Mouse (Mus musculus) embryonic facial prominence, embryonic 12.5 days (tissue): ENCODE data around the gene Galnt10. TPM values are rescaled to one million over a fixed set of nuclear protein-coding genes. Genes with fewer than 3 reads are reported as not detected.

Experiments used
- ATAC-seq: fragments of 200-750 bp; cut with Nextera tagmentation; 2 replicates; pipeline ENCODE4 v1.8.0; 2017; ENCODE audit not compliant: insufficient number of reproducible peaks, insufficient read depth, low FRiP score, low TSS enrichment
- H3K27ac ChIP-seq: fragments of 300-500 bp; sonication (generic); 2 replicates; pipeline ENCODE4 v1.5.1; 2016; ENCODE audit warnings: mild to moderate bottlenecking
- H3K27me3 ChIP-seq: fragments of 300-500 bp; sonication (generic); 2 replicates; pipeline ENCODE4 v1.6.1; 2016; ENCODE audit warnings: mild to moderate bottlenecking, moderate library complexity
- H3K36me3 ChIP-seq: fragments of 300-500 bp; sonication (generic); 2 replicates; pipeline ENCODE4 v1.6.1; 2016; ENCODE audit warnings: mild to moderate bottlenecking
- H3K4me1 ChIP-seq: fragments of 300-500 bp; sonication (generic); 2 replicates; pipeline ENCODE4 v1.6.1; 2016
- H3K4me2 ChIP-seq: fragments of 300-500 bp; sonication (generic); replicated peaks from 2 replicates; pipeline ENCODE4 v1.6.1; 2016; ENCODE audit warnings: mild to moderate bottlenecking, moderate library complexity
- H3K4me3 ChIP-seq: fragments of 300-500 bp; sonication (generic); 2 replicates; pipeline ENCODE4 v1.5.1; 2016; ENCODE audit warnings: mild to moderate bottlenecking
- H3K9ac ChIP-seq: fragments of 300-500 bp; sonication (generic); 2 replicates; pipeline ENCODE4 v1.6.1; 2016; ENCODE audit warnings: mild to moderate bottlenecking, moderate library complexity
- H3K9me3 ChIP-seq: fragments of 300-500 bp; sonication (generic); 2 replicates; pipeline ENCODE4 v1.6.1; 2016; ENCODE audit warnings: mild to moderate bottlenecking, moderate library complexity
- WGBS: fragments of 180-500 bp; shearing (Covaris S2); methylation state at CpG from one replicate; pipeline ENCODE4 v1.1.7; 2016; 5-methylcytosine and 5-hydroxymethylcytosine counted together
- polyA plus RNA-seq: library from polyadenylated mRNA; unstranded; fragments of >200 nt; fragmentation: Nextera tagmentation; extraction: Ambion mirVana; gene quantifications from 2 replicates; pipeline ENCODE4 v1.2.1, GENCODE M21; 2016

Gene Galnt10
- polyA plus RNA-seq, 1 experiment from 2014 or later, result 36.2 TPM

DNA sequence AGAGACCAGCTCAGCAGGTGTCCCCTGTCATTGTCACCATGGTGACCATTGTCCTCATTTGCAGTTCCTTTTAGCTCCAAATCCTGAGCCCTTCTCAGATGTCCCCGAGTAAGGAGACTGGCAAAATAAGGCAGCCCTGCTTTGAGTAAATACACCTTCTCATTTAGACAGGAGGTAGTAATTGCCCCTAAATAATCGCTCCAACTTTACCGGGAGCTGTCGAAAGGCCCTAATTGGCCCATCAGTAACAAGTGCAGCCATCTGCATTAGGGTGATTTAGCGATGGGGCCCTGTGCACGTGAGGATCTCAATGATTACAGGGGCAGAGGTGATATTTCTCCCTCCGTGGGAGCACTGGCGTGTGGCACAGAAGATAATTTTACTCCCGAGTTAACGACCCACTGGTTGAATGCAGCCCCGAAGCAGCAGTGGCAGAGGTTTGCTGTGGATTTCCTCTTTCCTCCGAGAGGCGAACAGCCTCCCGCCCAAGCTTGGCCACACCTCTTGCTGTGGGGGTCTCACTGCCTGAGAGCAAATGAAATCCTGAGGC lies 115.3 kb downstream of the Galnt10 start:
- H3K4me3 ChIP-seq, result no peak overlapping the region
- WGBS, result 26% methylated on average over 14 of the region's 14 CpGs
- no peak overlapping the region for H3K4me2 ChIP-seq
- no peaks in the 10 kb centered on the region for H3K27me3 ChIP-seq
- H3K36me3 ChIP-seq, result peaks cover 9% of the 10 kb centered on the region
- ATAC-seq, result 0 out of 2 replicates have a peak, but pooled peaks have one; percentile 60
- peak overlapping the region; percentile 30; the same call in 1 of the 2 replicates for H3K27ac ChIP-seq
- no peak overlapping the region for H3K9ac ChIP-seq
- H3K4me1 ChIP-seq, result no peaks in the 10 kb centered on the region
- no peaks in the 10 kb centered on the region for H3K9me3 ChIP-seq

- 95% methylated on average over 4 of the region's 4 CpGs for WGBS
- no peak for ATAC-seq
- Histone ChIP-seq H3K9ac (no peak overlapping the region), H3K4me1 (peaks cover 4% of the 10 kb centered on the region; the same call in 1 of the 2 replicates), H3K4me3 (no peak overlapping the region), H3K9me3 (no peaks in the 10 kb centered on the region), H3K36me3 (peaks cover 10% of the 10 kb centered on the region), H3K4me2 (no peak overlapping the region), H3K27ac (no peak overlapping the region), H3K27me3 (no peaks in the 10 kb centered on the region)
Measured at GRCm38 (mm10) chr11:57761347-57761746, 116.1 kb downstream of the Galnt10 start.

DNA sequence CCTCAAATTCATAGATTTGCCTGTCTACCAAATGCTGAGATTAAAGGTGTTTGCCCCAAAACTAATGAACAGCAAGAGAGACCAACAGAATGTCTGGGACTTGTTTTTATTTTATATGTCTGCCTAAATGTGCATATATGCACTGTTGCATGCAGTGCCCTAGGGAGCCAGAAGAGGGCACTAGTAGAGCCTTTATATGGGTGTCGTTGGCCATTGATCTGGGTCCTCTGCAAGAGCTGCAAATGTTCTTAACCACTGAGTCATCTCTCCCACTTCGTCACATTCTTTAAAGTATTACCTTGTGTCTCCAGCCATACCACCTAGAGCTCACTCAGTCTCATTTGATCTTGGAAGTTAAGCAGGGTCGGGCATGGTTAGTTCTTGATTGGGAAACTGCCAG lies 118.9 kb downstream of the Galnt10 start:
- no peak overlapping the region for H3K9ac ChIP-seq
- no peak overlapping the region for H3K27ac ChIP-seq
- peaks cover 5% of the 10 kb centered on the region; the same call in 1 of the 2 replicates for H3K4me1 ChIP-seq
- H3K27me3 ChIP-seq, result no peaks in the 10 kb centered on the region
- H3K4me3 ChIP-seq, result no peak overlapping the region
- peaks cover 21% of the 10 kb centered on the region for H3K36me3 ChIP-seq
- no peak for ATAC-seq
- no peaks in the 10 kb centered on the region for H3K9me3 ChIP-seq
- no peak overlapping the region for H3K4me2 ChIP-seq
- WGBS, result 86% methylated on average over 3 of the region's 3 CpGs

DNA sequence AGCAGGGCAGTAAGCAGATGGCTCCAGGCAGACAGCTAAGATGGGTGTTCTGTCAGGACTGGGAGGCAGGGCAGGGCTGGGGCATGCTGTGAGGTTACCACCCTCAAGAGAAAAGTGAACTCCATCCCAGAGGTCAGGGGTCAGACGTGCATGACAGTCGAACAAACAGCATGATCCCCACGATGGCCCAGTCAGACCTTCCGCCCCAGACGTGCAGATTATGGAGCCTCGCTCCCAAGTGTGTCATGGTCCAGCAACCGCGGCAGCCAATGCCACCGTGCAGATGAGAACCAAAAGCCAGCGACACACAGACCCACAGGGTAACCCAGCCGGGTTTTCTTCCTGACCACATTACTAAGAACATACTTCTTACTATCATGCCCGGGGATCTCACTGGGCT lies 121.4 kb downstream of the Galnt10 start:
- Histone ChIP-seq H3K9me3 (no peaks in the 10 kb centered on the region), H3K36me3 (peaks cover 33% of the 10 kb centered on the region), H3K9ac (no peak overlapping the region), H3K4me1 (peaks cover 5% of the 10 kb centered on the region; the same call in 1 of the 2 replicates), H3K4me3 (no peak overlapping the region), H3K27me3 (no peaks in the 10 kb centered on the region), H3K27ac (no peak overlapping the region), H3K4me2 (no peak overlapping the region)
- ATAC-seq, result peak; percentile 22; the same call in 1 of the 2 replicates
- WGBS, result 41% methylated on average over 12 of the region's 12 CpGs

DNA sequence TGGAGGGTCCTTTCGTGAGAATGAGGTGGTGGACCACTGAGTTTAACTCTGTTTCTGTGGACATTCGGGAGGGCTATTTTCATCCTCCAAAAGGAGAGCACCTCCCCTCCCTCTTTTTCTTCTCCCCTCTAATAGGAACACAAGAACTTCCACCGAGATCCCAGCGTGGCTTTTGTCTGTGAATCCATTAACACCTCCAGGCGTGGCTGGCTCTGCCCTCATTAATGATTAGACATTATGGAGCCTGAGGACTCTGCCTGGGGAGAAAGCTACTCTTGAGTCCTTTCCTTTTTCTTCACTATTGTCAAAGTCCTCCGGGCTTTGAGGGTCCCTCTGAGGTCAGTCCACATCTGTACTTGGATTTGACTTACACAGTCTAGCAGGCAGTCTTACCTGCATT lies 121.9 kb downstream of the Galnt10 start:
- Histone ChIP-seq H3K27ac (no peak overlapping the region), H3K4me1 (peaks cover 5% of the 10 kb centered on the region; the same call in 1 of the 2 replicates), H3K9me3 (no peaks in the 10 kb centered on the region), H3K36me3 (peaks cover 32% of the 10 kb centered on the region), H3K4me2 (no peak overlapping the region), H3K9ac (no peak overlapping the region), H3K4me3 (no peak overlapping the region), H3K27me3 (no peaks in the 10 kb centered on the region)
- ATAC-seq, result no peak
- 62% methylated on average over 6 of the region's 6 CpGs for WGBS

DNA sequence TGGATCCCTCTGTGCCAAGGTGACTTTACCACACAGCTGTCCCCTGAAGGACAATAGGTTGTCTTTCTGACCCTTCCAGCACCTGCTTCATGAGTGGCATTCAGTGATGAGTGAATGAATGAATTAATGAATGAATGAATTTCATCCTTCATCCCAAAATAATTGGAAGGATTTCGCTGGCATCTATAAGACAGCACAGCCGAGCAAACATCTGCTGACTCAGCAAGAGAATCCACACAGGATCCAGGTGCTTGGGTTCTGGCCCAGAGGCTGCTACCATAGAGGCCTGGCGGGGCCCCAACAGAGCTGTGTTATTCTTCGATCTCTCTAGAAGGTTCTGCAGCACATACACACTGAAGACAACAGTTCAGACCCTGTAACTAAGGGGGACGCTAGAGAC lies 125.5 kb downstream of the Galnt10 start:
- Histone ChIP-seq H3K4me1 (peaks cover 19% of the 10 kb centered on the region; the same call in 1 of the 2 replicates), H3K9ac (no peak overlapping the region), H3K9me3 (no peaks in the 10 kb centered on the region), H3K4me3 (no peak overlapping the region), H3K4me2 (no peak overlapping the region), H3K27me3 (no peaks in the 10 kb centered on the region), H3K36me3 (peaks cover 23% of the 10 kb centered on the region), H3K27ac (no peak overlapping the region)
- WGBS, result 89% methylated on average over 5 of the region's 5 CpGs
- no peak for ATAC-seq

GRCm38 (mm10) chr11:57771676-57772075 lies 126.4 kb downstream of the Galnt10 start:
- Histone ChIP-seq H3K27ac (no peak overlapping the region), H3K27me3 (no peaks in the 10 kb centered on the region), H3K9ac (no peak overlapping the region), H3K36me3 (peaks cover 23% of the 10 kb centered on the region), H3K9me3 (no peaks in the 10 kb centered on the region), H3K4me3 (no peak overlapping the region), H3K4me2 (no peak overlapping the region), H3K4me1 (peaks cover 14% of the 10 kb centered on the region; the same call in 1 of the 2 replicates)
- 86% methylated on average over 8 of the region's 8 CpGs for whole genome bisulfite sequencing
- no peak for ATAC-seq

DNA sequence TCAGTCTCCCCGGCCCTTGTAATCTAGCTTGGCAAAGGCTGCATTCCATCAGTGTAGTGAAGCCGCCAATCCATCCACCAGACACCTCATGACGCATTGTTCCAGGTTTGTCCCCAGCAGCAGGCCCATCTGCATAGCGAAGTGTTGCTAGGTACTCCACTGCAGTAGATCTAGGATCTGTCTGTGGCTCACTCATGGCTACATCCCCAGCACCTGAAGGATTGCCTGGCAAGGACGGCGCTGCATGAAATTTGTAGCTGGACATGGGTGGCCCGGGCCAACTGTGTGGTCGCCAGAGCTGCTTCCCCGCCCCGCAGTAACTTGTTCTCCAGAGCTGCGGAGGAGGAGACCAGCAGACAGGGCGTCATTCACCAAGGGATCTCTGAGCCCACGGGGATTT lies 128.2 kb downstream of the Galnt10 start:
- H3K4me3 ChIP-seq, result no peak overlapping the region
- H3K4me1 ChIP-seq, result peaks cover 14% of the 10 kb centered on the region; the same call in 1 of the 2 replicates
- no peak for ATAC-seq
- H3K27me3 ChIP-seq, result no peaks in the 10 kb centered on the region
- H3K4me2 ChIP-seq, result no peak overlapping the region
- H3K9ac ChIP-seq, result no peak overlapping the region
- WGBS, result 16% methylated on average over 13 of the region's 13 CpGs
- H3K36me3 ChIP-seq, result peaks cover 19% of the 10 kb centered on the region
- no peak overlapping the region for H3K27ac ChIP-seq
- no peaks in the 10 kb centered on the region for H3K9me3 ChIP-seq

DNA sequence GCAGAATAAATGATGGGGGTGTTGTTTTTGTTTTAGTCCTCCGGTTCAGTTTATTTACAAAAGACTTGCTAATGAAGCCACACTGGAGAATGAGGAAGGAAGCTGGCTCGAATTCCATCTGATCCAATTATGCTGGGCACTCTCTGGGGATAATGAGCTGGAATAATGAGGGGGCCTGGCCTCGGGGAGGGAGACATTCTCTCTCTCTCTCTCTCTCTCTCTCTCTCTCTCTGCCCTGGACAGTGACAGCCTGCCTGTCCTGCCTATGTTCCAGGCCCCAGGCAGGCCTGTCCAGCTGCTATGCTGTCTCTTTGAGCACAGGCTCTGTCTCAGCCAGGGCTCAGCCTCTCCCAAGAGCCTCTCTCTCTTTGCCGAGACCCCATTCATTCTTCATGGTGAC lies 128.7 kb downstream of the Galnt10 start:
- H3K27ac ChIP-seq, result no peak overlapping the region
- H3K4me1 ChIP-seq, result peaks cover 14% of the 10 kb centered on the region; the same call in 1 of the 2 replicates
- ATAC-seq, result no peak
- no peak overlapping the region for H3K4me3 ChIP-seq
- WGBS, result 3% methylated on average over 4 of the region's 4 CpGs
- H3K27me3 ChIP-seq, result no peaks in the 10 kb centered on the region
- no peaks in the 10 kb centered on the region for H3K9me3 ChIP-seq
- H3K36me3 ChIP-seq, result peaks cover 14% of the 10 kb centered on the region
- H3K9ac ChIP-seq, result no peak overlapping the region
- H3K4me2 ChIP-seq, result no peak overlapping the region

GRCm38 (mm10) chr11:57775868-57776267 lies 130.6 kb downstream of the Galnt10 start:
- H3K9ac ChIP-seq, result no peak overlapping the region
- H3K4me3 ChIP-seq, result no peak overlapping the region
- WGBS, result 61% methylated on average over 6 of the region's 6 CpGs
- H3K27ac ChIP-seq, result no peak overlapping the region
- no peaks in the 10 kb centered on the region for H3K9me3 ChIP-seq
- H3K4me2 ChIP-seq, result no peak overlapping the region
- peaks cover 14% of the 10 kb centered on the region; the same call in 1 of the 2 replicates for H3K4me1 ChIP-seq
- peaks cover 1% of the 10 kb centered on the region for H3K36me3 ChIP-seq
- H3K27me3 ChIP-seq, result no peaks in the 10 kb centered on the region
- no peak for ATAC-seq

DNA sequence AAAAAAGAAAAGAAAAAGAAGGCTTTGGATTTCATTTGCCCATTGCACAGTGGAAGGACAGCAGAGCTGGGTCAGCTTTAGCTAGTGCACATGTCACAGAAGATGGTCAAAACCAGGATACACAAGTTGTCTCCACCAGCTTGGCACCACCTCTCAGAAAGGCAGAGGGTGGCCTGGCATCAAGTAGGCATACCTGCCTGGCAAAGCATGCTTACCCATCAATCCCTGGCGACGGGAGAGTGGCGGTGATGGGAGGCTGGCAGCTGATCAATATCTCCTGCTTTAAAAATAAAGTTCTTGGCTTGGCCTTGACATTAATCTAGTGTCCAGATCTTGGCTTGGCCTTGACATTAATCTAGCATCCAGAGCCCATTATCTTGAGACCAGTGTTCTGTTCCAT lies 131.3 kb downstream of the Galnt10 start:
- WGBS, result 92% methylated on average over 3 of the region's 3 CpGs
- H3K4me3 ChIP-seq, result no peak overlapping the region
- H3K27me3 ChIP-seq, result no peaks in the 10 kb centered on the region
- no peak overlapping the region for H3K4me2 ChIP-seq
- ATAC-seq, result no peak
- H3K27ac ChIP-seq, result no peak overlapping the region
- H3K9ac ChIP-seq, result no peak overlapping the region
- 0 out of 2 replicates have a peak, but pooled peaks cover 3% of the 10 kb centered on the region for H3K36me3 ChIP-seq
- H3K4me1 ChIP-seq, result peaks cover 14% of the 10 kb centered on the region; the same call in 1 of the 2 replicates
- no peaks in the 10 kb centered on the region for H3K9me3 ChIP-seq

DNA sequence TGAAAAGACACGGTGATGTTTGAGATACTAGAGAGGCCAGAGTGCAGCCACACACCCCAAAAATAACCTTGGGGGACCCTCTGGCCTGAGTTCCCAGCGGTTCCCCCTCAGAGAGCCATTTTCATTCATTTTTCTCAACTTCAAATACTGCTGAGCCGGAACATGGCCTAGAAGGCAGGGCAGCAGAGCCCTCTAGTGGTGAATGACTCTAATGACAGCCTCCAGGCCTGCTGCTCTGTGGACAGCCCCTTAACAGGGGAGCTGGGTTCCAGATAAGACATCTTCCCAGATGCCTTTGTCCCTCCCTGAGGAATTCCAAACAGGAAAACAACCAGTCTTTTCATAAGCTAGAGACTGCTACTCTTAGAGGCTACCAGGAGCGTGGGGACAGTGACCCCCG lies 133.1 kb downstream of the Galnt10 start:
- no peak overlapping the region for H3K4me2 ChIP-seq
- WGBS, result 16% methylated on average over 5 of the region's 5 CpGs
- no peak overlapping the region for H3K9ac ChIP-seq
- H3K36me3 ChIP-seq, result peaks cover 8% of the 10 kb centered on the region; the same call in 1 of the 2 replicates
- no peak for ATAC-seq
- H3K27me3 ChIP-seq, result no peaks in the 10 kb centered on the region
- H3K4me1 ChIP-seq, result peaks cover 9% of the 10 kb centered on the region; the same call in 1 of the 2 replicates
- H3K9me3 ChIP-seq, result no peaks in the 10 kb centered on the region
- no peak overlapping the region for H3K27ac ChIP-seq
- no peak overlapping the region for H3K4me3 ChIP-seq
